Mouse (Mus musculus) hindbrain, embryonic 14.5 days (tissue): Measurements from ENCODE around the gene Card6. TPM values are rescaled to one million over a fixed set of nuclear protein-coding genes. Genes with fewer than 3 reads are reported as not detected.

Source experiments
- ATAC-seq: fragments of 200-750 bp; cut with Nextera tagmentation; 2 replicates; pipeline ENCODE4 v1.8.0; 2017; ENCODE audit warnings: moderate number of reproducible peaks, mild to moderate bottlenecking, moderate TSS enrichment, moderate library complexity; ENCODE audit not compliant: low FRiP score
- DNase-seq: peaks from one replicate; pipeline ENCODE4 v3.0.0-alpha.2; 2015; ENCODE audit warnings: low spot score
- H3K27ac ChIP-seq: fragments of 300-500 bp; sonication (generic); 2 replicates; pipeline ENCODE4 v1.5.1; 2014; ENCODE audit warnings: mild to moderate bottlenecking, moderate library complexity
- H3K27me3 ChIP-seq: fragments of 300-500 bp; sonication (generic); 2 replicates; pipeline ENCODE4 v1.6.1; 2014; ENCODE audit warnings: mild to moderate bottlenecking, low read length, mixed read lengths; ENCODE audit not compliant: control insufficient read depth, insufficient read depth
- H3K36me3 ChIP-seq: fragments of 300-500 bp; sonication (generic); replicated peaks from 2 replicates; pipeline ENCODE4 v1.6.1; 2014; ENCODE audit not compliant: control insufficient read depth, insufficient read depth
- H3K4me1 ChIP-seq: fragments of 300-500 bp; sonication (generic); replicated peaks from 2 replicates; pipeline ENCODE4 v1.6.1; 2014; ENCODE audit warnings: antibody characterized with exemption, low read length, mixed read lengths; ENCODE audit not compliant: control insufficient read depth, insufficient read depth
- H3K4me2 ChIP-seq: fragments of 300-500 bp; sonication (generic); replicated peaks from 2 replicates; pipeline ENCODE4 v1.6.1; 2014; ENCODE audit warnings: mild to moderate bottlenecking, moderate library complexity
- H3K4me3 ChIP-seq: fragments of 300-500 bp; sonication (generic); replicated peaks from 2 replicates; pipeline ENCODE4 v1.5.1; 2014; ENCODE audit warnings: mild to moderate bottlenecking, low read length
- H3K9ac ChIP-seq: fragments of 300-500 bp; sonication (generic); 2 replicates; pipeline ENCODE4 v1.6.1; 2014
- H3K9me3 ChIP-seq: fragments of 300-500 bp; sonication (generic); 2 replicates; pipeline ENCODE4 v1.6.1; 2016; ENCODE audit warnings: low read length; ENCODE audit not compliant: control insufficient read depth
- WGBS: fragments of 180-500 bp; shearing (Covaris S2); extraction: QIAGEN DNeasy Blood & Tissue Kit; methylation state at CpG from one replicate; pipeline ENCODE4 v1.1.7; 2014; 5-methylcytosine and 5-hydroxymethylcytosine counted together
- polyA plus RNA-seq: library from polyadenylated mRNA; unstranded; fragments of >200 nt; fragmentation: Nextera tagmentation; extraction: Ambion mirVana; gene quantifications from 2 replicates; pipeline ENCODE4 v1.2.1, GENCODE M21; 2014

The Card6 gene
- polyA plus RNA-seq, 1 experiment from 2014 or later: 0.79 TPM

DNA sequence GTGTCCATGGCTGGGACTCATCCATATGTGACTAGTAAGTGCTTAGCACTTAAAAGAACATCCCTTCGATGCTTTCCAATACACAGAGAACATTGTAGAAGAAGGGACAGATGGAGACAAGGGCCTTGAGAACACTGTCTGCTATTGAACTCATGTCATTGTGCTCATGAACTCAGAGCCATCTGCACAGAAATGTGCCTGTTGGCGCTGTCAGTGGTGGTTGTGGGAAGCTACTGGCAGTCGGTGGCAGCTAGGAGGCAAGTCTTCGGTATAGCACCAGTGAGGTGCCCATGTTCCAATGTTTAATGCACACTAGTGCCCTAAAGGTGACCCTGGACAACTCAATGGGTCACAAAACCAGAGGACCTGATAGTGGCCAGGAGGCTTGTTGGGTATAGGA, 6.0 kb downstream of the Card6 start:
- Histone ChIP-seq H3K4me2 (no peak overlapping the region), H3K9ac (no peak overlapping the region), H3K4me3 (no peak overlapping the region), H3K27ac (no peak overlapping the region), H3K9me3 (no peaks in the 10 kb centered on the region), H3K4me1 (no peaks in the 10 kb centered on the region), H3K36me3 (no peaks in the 10 kb centered on the region), H3K27me3 (no peaks in the 10 kb centered on the region)
- 92% methylated on average over 4 of the region's 4 CpGs for whole genome bisulfite sequencing
- ATAC-seq (no peak), DNase-seq (no peak)

DNA sequence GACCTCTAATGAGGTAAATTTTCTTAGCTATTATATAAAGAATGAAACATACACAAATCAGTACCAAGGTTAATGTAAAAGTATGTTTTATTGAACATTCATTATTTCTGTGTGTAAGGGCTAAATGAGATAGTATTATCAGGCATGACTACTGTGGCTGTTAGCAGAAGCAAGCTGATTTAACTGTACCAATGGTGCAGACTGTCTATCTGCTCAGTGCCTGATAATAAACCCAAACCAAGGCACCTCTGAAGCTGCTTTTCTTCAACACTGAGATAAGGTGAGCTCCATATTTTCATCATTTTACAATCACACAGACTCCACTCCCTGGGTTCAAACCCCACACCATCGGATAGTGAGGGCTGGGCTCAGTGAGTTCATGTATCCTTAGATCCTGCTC, 11.0 kb downstream of the Card6 start:
- Histone ChIP-seq H3K9me3 (0 out of 2 replicates have a peak, but pooled peaks cover 4% of the 10 kb centered on the region), H3K9ac (no peak overlapping the region), H3K27ac (no peak overlapping the region), H3K4me3 (no peak overlapping the region), H3K36me3 (no peaks in the 10 kb centered on the region), H3K4me1 (no peaks in the 10 kb centered on the region), H3K27me3 (no peaks in the 10 kb centered on the region), H3K4me2 (no peak overlapping the region)
- DNase-seq (no peak), ATAC-seq (no peak)
- WGBS: 96% methylated on average over 1 of the region's 1 CpGs

DNA sequence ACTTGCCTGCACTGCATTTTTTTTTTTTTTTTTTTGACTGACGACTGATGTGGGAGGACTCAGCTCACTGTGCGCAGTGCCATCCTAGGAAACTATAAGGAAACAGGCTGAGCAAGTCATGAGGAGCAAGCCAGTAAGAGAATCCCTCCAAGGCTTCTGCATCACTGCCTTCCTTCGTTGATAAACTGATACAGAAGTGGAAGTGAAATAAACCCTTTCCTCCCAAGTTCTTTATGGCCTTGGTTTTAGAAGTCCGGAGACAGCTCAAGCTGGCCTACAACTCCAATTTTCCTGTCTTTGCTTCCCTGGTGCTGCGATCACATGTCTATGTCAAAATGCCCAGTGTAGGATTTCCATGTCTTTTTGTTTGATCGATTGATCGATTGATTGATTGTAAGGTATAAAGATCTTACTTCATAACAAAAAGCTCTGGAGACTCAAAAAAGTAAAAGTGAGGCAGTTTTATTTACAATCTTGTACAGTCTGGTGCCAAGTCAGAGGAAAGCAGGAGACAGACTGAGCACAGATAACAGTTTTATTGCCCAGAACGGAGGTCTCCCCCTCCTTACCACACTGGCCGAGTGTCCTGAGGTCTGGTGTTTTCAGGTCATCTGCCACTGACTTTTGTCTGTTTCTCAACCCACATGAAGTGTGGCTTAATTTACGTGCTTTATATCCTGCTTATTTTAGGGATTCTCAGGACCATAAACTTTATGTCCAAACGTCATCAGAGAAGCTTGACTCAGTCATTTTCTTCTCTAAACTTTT, 12.6 kb downstream of the Card6 start:
- H3K36me3 ChIP-seq: no peaks in the 10 kb centered on the region
- no peak overlapping the region for H3K9ac ChIP-seq
- H3K9me3 ChIP-seq: 0 out of 2 replicates have a peak, but pooled peaks cover 4% of the 10 kb centered on the region
- no peaks in the 10 kb centered on the region for H3K27me3 ChIP-seq
- no peak overlapping the region for H3K4me3 ChIP-seq
- WGBS: 91% methylated on average over 11 of the region's 11 CpGs
- no peak for ATAC-seq
- H3K4me1 ChIP-seq: no peaks in the 10 kb centered on the region
- H3K4me2 ChIP-seq: no peak overlapping the region
- H3K27ac ChIP-seq: no peak overlapping the region
- no peak for DNase-seq

DNA sequence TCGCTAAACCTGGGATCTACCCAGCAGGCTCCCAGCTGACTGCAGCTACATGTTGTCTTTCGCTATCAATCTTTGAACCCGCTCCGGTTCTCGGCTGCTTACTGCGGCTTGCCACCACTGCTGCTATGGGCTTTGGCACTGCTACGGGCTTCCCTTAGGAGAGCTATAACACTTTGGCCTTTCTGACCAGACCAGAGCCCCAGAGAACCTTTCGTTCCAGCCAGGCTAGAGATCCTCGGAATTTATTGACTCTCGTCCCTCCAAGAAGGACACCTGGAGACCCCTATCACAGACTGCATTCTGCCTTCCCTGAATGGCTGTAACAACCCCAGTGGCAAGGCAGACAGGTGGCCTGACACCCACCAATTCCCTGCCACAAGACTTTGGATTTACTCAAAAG, 18.2 kb downstream of the Card6 start:
- H3K27me3 ChIP-seq: no peaks in the 10 kb centered on the region
- no peaks in the 10 kb centered on the region for H3K36me3 ChIP-seq
- no peak for DNase-seq
- no peak for ATAC-seq
- H3K4me3 ChIP-seq: no peak overlapping the region
- WGBS: 92% methylated on average over 10 of the region's 10 CpGs
- no peak overlapping the region for H3K27ac ChIP-seq
- H3K9ac ChIP-seq: no peak overlapping the region
- H3K4me1 ChIP-seq: no peaks in the 10 kb centered on the region
- H3K9me3 ChIP-seq: 0 out of 2 replicates have a peak, but pooled peaks cover 3% of the 10 kb centered on the region
- no peak overlapping the region for H3K4me2 ChIP-seq

DNA sequence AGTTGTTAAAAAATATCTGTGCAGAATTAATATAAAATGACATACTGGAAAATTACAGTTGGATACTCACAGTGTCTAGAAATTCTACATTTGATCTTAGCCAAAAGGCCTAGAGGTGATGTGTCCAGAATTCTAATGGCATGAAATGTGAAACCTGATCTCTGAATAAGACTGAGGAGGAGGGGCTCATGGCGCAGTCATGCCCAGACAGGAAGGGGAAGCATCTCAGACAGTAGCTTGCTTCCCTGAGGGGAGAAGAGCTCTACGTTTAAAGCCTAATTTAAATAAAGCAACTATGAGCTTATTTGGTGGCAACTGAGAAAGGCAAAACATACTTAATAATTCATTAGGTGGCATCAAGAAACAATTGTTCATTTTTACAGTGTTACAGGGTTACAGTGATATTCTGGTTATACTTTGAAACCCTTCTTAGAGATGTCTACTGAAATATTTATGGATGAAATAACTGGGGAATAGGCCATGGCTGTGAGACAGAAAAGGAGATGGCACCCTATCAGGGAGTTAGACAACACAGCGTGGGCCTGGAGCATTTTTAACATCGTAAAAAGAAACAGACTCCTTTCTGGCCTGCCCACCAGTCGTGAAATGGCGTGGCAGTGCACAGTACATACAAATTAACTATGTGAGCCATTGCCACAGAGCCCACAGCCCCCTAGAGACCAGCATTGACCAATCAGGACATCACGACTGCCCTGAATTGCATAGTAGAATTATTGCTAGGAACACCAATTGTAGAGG, 19.3 kb downstream of the Card6 start:
- DNase-seq (no peak), ATAC-seq (peak; percentile 60)
- Histone ChIP-seq H3K4me2 (no peak overlapping the region), H3K4me3 (no peak overlapping the region), H3K27me3 (no peaks in the 10 kb centered on the region), H3K9ac (no peak overlapping the region), H3K36me3 (no peaks in the 10 kb centered on the region), H3K4me1 (no peaks in the 10 kb centered on the region), H3K9me3 (no peaks in the 10 kb centered on the region), H3K27ac (no peak overlapping the region)
- WGBS: 60% methylated on average over 7 of the region's 7 CpGs

DNA sequence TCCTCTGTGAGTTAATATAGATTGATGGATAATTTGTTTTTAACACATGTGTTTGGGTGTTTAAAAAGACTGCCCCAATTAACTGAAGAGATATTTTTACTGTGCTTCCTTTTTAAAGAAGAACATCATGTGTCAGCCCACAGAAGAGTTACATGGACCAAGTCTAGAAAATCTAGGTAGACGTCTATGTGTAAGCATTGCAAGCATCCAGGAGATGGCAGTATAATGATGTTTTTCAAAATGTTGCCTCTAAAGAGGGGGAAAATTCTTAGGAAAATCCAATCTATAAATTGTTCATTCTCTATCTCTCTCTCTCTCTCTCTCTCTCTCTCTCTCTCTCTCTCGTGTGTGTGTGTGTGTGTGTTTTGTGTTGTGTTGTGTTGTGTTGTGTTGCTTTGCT, 22.2 kb downstream of the Card6 start:
- Histone ChIP-seq H3K36me3 (no peaks in the 10 kb centered on the region), H3K27ac (no peak overlapping the region), H3K27me3 (no peaks in the 10 kb centered on the region), H3K4me1 (no peaks in the 10 kb centered on the region), H3K4me2 (no peak overlapping the region), H3K9ac (no peak overlapping the region), H3K9me3 (no peaks in the 10 kb centered on the region), H3K4me3 (no peak overlapping the region)
- WGBS: 9% methylated on average over 2 of the region's 2 CpGs
- DNase-seq (peak; percentile 56), ATAC-seq (no peak)

DNA sequence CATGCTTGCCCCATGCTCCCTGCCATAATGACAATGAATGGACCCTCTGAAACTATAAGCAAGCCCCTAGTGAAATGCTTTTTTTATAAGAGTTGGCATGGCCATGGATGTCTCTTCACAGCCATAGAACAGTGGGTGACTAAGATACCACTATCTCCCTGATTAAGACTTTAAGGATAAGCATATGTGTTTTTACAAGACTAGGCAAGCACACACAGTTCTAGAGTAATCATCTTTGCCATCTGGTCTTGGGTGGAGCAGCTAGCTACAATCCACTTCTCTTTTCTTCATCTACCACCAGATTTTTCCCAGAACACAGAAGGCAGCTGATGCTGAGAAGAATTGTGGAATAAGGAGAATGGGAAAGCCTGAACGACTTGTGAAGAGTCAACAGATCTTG, 27.1 kb downstream of the Card6 start:
- H3K27me3 ChIP-seq: no peaks in the 10 kb centered on the region
- H3K27ac ChIP-seq: no peak overlapping the region
- WGBS: 77% methylated on average over 1 of the region's 1 CpGs
- H3K36me3 ChIP-seq: no peaks in the 10 kb centered on the region
- H3K9ac ChIP-seq: no peak overlapping the region
- no peak overlapping the region for H3K4me3 ChIP-seq
- ATAC-seq: no peak
- no peak for DNase-seq
- H3K9me3 ChIP-seq: no peaks in the 10 kb centered on the region
- H3K4me2 ChIP-seq: no peak overlapping the region
- H3K4me1 ChIP-seq: no peaks in the 10 kb centered on the region

DNA sequence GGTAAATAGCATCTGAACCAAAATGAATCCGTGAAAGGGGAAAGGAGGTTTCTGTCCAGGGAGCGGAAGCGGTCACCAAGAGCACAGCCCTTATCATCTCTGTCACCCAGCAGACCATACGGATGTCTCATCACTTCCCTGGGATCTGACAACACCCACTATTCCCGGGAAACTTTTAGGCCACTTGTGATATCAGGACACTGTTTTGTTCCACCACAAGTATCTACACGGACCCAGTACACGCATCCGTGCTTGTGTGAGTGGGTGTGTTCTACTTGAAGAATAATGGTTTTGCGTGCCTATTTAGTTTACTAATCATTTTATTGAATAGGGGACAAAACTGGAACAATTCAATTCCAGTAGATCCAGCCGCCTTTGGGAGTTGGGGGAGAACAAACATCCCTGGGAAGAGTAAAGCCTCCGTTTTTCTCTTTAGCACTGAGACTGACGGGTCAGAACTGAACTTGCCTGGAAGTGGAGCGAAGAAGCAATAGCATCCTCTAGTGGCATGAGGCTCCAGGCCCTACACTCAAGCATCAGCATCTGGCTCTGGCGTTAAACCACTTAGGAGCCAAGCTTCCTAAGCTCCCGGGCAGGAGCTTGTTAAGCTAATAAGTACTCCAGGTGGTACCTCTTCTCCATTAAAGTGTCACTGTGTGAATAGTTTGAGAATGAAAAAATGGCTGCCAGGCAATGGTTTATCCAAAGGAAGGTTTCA, 39.4 kb downstream of the Card6 start:
- 60% methylated on average over 15 of the region's 15 CpGs for WGBS
- H3K27me3 ChIP-seq: no peaks in the 10 kb centered on the region
- DNase-seq: peak; percentile 66
- no peak overlapping the region for H3K4me3 ChIP-seq
- H3K4me2 ChIP-seq: no peak overlapping the region
- peak; percentile 77; the same call in 1 of the 2 replicates for ATAC-seq
- H3K9me3 ChIP-seq: no peaks in the 10 kb centered on the region
- H3K9ac ChIP-seq: no peak overlapping the region
- H3K4me1 ChIP-seq: no peaks in the 10 kb centered on the region
- H3K36me3 ChIP-seq: no peaks in the 10 kb centered on the region
- no peak overlapping the region for H3K27ac ChIP-seq

DNA sequence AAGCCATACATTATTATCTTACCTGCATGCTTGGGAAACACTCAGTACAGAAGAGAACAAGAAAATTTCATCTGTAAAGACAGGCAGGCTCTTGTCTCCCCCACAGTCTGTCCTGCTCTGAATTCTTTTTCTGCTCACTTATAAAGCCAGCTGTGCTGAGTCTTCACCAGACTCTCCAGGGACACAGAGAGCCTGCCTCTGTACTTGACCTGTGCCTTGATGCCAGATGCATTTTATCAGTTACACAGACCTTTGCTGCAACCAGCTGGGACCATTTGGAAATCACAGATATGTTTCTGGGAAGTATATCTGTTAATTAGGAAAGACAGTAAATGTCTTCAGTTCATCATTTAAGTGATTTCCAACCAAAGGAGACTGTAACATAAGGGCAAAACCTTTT, 44.7 kb downstream of the Card6 start, which contains the start of gene C7:
Gene C7, minus strand, starts transcription at position 106 of the 400 bp plus-strand sequence.
- Histone ChIP-seq H3K4me1 (no peaks in the 10 kb centered on the region), H3K36me3 (no peaks in the 10 kb centered on the region), H3K4me2 (no peak within 1 kb of the TSS), H3K27me3 (no peaks in the 10 kb centered on the region), H3K27ac (no peak within 1 kb of the TSS), H3K4me3 (no peak within 1 kb of the TSS), H3K9me3 (no peaks in the 10 kb centered on the region), H3K9ac (no peak within 1 kb of the TSS)
- DNase-seq: no peak
- no peak for ATAC-seq
